Mouse (Mus musculus) cerebellum, postnatal 14 days (tissue): ENCODE results near the gene Spag7.

Experiments used
- DNase-seq, 2 experiments: peaks; one replicate each; pipeline ENCODE4 v3.0.0; 2021; ENCODE audit warnings: mixed read lengths in 2 of 2

Gene Spag7

DNA sequence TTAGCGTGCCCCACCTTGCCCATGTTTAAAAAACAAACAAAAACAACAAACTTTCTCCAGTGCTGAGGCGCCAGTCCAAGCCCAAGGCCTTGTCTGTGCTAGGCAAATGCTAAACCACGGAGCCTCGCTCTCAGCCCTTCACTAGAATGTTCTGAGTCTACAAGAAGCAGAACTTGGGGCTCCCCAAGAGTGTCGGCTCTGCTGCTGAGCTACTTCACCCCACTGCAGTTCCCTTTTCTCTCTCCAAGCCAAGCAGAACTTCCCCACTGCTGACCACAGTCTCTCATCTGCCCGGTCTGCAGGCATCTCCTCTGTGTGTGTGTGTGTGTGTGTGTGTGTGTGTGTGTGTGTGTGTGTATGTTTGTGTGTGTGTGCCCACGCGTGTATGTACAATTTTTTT lies 10.7 kb upstream of the Spag7 start:
- no peak for DNase-seq

DNA sequence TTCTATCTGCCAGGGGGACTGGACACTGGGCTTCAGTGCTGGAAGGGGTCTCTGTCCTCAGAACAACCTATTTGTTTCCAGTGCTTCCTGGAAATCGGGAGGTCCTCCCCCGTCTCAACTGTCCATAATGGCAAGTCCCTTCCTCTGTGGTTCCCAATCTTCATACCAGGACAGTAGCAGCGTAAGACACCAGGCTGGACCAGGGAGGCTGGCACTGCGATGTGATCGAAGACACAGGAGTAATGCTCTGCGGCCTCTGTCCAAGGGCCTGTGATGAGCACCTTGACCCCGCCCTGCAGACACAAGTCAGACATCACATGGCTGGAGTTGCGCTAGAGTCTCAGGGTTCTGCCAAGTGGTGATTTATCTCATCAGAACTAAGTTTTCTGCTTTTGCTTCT lies 10.1 kb upstream of the Spag7 start:
- DNase-seq = no peak

DNA sequence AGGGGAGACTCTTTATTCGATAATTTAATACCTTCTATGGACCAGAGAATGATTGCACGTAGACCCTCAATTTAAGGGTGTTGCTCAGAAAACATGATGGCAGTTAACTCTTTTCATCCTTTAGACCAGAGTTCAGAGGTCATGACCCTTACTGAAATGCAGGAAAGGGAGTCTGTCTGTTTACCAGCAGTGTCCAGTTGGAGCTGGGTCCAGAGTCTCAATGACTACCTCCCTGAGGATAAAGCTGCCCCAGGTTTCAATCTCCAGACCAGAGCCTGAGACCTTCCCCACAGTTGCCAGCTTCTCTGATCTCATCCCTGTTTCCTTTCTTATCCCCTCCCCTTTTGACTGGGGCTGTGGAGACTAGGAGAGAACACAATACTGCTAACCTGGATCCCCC lies 9.4 kb upstream of the Spag7 start:
- DNase-seq = no peak

DNA sequence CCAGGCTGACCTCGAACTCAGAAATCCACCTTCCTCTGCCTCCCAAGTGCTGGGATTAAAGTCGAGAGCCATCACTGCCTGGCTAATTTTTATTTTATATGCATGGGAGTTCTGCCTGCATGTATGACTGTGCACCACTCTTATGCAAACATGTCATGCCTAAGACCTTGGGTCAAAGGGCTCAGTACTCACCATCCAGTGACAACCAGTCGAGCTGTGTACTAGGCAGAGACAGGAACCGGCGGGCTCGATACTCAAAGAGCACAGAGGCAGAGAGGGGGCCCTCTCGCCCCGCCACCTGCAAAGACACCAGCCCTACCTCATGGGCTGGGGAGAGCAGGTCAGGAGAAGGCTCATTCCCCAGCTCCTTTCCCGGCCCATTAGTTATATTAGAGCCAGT lies 8.9 kb upstream of the Spag7 start:
- no peak for DNase-seq

DNA sequence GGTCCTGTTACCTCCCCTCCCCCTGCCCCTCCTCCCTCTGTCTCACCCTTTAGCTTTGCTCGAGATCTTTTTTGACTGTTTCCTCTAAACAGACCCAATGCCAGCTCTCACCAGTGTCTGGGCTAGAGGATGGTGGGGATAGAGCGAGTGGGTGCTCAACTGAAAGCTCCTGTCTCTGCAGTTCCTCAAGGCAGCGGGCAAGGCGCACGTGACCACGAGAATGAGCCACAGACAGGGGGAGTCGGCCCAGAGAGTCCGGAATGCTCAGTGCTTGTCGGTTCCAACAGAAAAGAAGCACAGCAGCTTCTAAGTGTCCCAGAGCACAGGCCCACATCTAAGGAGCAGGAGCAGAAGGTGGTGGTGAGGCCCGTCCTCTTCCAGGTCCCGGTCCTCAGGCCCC lies 5.3 kb upstream of the Spag7 start:
- no peak for DNase-seq

DNA sequence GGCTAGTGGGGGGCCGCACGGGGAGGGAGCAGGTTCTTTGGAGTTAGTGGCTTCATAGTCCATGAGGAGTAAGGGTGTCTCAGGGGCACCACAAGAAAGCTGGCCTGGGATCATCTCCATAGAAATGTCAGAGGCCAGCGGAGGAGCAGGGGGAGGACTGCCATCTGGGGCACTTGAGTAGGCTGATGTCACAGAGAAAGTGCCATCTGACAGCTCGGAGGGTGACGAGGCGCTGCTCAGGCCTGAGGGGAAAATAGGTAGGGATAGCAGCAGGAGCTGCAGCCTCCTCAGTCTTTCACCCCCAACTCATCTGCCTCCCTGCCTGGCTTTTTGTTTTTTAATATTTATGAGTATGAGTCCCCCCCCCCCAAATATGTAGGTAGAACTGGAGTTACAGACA lies 4.8 kb upstream of the Spag7 start:
- no peak for DNase-seq

DNA sequence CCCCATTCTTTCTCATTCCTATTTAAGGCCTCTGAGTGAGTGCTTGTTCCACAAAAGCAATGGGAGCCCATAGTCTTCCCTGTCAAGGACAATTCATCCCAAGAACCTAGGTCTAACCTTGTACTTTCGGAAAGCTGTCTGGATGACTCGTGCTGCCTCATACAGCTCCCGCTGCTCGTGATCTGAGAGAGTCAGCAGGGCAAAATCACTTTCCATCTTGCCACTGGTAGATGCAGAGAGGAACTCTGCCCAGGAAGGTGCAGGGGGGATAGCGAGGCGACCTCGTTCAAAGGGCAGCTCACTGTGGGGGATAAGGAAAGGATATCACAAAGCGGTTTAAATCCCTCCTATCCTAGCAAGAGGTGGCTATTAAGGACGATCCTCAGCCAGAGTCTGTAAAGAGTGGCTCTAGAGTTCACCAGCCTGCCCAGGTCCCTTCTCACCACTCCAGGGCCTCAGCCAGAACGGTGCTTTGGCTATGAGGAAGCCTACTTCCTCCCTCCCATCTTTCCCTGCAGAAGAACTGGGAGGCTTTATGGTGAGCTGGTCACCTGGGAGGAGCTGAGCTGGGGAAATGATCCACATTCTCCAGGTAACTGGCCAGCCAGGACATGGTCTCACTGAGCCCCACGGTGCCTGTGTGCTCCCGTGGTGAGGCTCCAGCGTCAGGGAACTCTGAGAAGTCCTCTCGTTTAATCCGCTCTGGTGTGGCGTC lies 2.3 kb upstream of the Spag7 start:
- no peak for DNase-seq

DNA sequence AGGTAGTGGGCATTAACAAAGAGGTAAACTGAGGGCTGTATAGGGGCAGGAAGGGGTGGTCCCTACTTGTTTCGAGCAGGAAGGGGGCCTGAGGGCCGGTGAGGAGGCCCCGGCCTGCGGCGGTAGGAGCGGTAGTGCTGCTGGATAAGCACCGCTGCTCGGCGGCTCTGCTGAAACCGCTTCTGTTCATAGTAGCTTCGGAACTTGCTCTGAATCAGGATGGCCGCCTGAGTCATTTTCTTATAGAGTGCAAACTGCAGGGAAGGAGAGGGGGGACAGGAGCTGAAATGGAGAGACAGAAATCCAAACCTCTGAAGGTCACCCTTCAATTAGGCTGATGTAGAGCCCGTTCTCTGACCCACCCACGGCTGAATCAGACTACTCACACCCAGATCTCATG lies 1.3 kb upstream of the Spag7 start:
- peak in 1 of 2 experiments; percentile 35 for DNase-seq

DNA sequence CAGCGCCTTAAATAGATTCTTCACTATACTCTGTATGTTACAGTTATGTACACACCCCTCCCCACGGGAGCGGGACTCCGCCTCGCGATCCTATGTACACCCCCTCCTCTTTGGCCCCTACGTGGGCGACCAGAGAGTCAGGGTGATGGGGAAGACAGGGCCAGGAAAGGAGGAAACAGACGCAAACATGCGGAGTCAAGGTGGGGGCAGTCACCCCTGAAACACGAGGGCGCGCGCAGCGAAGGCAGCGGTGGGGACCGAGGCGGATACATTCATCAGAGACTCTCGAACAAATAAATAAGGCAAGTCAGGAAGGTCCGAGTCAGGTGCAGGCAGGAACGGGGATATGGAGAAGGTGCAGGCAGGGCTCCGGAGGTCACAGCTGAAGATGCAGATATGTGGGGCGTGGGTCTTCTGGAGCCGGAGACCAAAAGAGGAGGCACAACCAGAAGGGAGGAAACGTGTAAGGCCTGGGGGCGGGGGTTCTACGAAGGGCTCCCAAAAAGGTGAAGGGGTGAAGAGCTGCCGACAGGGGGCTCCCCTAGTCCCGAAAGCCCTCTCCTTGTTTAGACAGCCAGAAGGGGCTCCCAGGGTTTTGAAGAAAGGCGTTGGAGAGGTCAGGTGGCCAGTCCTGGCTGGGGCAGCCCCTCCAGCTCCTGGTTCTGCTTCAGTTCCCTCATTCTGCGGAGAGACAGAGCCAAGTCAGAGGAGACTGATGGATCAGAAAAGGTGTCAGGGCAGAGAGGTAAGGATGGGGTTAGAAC lies 548 bp upstream of the Spag7 start:
- DNase-seq = peak; percentile 83 to 87

DNA sequence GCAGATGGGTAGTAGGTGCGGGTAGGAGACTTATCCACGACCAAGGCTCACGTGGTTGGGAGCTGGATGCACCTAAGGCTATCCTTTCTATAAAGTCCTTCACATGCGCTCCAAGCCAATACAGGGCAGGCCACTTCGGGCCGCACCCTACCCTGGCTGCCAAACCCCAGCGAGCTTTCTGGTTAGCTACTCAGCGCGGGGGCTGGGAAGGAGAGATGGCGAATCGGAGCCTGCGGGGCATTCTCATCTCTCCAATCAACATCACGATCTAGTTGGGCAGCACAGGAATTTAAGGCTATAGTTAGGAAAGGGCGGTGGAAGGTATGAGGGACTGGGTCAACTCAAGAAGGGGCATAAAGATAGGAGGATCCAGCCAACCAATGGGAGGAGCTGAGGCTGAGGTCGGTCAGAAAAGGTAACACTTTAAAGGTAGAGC lies 863 bp downstream of the Spag7 start:
- peak; percentile 87 for DNase-seq

DNA sequence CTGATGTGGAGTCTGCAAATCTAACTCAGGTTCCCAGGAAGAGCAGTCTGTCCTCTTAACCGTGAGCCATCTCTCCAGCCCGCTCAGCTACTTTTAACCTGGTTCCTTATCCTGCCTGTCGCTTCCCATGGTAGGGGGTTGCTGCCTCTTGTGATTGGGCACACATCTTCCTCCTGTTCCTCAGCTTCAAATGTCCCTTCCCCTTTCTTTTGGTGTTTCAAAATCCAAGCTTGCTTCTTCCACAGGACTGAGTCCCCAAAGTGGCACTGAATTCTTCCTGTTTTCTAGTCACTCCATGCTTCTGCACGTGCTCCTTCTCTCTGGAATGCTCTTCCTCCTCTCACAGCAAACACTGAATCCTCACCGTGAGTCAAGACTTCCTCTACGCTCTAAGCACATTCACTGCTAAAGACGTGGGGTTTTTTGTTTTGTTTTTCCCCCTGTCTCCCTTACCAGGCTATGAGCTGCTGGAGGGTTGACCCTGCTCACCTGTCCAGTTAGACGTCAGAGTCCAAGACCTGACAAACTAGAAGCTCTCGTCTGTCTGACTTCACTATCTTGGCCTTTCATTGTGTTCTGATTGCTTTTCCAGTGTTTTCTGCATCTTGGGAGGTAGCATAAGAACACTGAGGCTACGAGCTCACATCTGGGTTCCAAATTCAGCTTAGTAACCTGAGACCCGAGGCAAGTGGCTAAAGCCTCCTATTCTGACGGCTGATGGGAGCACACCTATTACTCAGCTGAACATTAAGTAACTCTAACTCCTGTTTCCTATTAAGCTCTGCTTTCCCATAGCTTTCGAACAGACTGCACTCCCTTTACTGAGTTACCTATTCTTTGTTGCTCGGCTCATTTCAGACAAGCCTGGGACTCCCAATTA lies 1.7 kb downstream of the Spag7 start:
- no peak for DNase-seq

DNA sequence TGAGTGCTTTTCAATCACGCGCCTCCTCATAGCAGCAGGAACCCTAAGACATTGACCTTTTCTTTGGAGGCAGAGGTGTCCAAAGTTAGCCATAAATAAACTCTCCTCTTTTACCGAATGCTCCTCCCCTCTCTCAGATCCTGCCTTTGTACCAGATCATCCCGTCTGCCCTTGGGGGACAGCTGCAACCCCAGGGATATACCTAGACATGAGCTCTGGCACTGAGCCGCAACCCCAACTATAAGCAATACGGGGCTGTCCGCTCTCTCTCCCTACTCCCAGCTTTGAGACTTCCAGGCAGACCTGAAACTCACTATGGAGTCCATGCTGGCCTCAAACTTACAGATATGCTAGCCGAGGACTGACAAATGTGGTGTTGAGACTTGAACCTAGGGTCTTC lies 2.5 kb downstream of the Spag7 start:
- DNase-seq = no peak

DNA sequence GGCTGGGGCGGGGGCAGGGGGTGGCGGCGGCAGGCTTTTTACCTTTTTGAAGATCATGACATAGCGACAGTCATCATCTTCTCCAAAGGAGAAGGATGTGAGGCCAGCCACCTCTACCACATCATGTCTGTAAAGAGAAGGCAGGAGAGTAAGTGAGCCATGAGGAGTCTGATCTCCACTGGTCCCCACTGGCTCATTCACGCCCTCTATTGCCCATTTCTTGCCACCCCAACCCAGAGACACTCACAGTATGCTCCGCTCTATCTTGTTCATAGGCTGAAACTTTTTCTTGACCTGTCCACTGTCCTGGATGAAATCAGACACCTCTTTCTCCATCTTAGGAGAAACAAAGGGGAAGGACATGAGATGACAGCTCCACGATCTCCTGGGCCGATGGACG lies 4.5 kb downstream of the Spag7 start:
- DNase-seq = no peak

DNA sequence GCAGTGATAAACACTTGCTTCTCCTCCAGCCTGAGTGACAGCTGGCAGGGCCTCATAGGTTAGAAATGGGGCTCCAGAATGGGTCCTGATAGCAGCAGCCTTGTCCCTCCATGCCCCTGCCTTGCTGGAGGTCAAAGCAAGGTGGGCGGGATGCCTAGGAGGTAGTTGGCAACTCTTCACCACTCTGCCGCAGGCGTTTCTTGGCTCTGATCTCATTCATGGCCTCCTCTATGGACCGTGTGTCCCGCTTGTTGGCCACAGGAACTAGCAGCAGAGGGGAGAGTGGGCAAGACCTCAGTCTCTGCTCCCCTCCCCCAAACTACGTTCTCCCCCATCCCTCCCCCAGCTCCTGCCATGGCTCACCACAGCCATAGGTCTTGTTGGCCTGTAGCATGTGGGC lies 5.3 kb downstream of the Spag7 start:
- no peak for DNase-seq

DNA sequence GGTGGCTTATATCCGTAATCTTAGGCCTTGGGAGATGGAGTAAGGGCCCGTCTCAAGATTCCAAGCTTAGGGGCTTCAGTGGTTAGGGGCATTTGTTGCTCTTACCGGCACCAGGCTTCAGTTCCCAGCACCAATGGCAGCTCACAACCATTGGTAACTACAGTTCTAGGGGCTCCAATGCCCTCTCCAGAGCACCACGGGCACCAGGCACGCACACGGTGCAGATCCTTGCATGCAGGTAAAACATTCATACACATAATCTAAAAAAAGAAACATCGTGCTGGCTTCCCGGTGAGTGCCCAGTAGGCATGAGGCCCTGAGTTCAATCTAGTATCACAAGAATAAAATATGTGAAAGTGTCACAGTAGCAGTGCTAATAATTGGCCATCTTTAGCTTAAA lies 6.1 kb downstream of the Spag7 start:
- no peak for DNase-seq

DNA sequence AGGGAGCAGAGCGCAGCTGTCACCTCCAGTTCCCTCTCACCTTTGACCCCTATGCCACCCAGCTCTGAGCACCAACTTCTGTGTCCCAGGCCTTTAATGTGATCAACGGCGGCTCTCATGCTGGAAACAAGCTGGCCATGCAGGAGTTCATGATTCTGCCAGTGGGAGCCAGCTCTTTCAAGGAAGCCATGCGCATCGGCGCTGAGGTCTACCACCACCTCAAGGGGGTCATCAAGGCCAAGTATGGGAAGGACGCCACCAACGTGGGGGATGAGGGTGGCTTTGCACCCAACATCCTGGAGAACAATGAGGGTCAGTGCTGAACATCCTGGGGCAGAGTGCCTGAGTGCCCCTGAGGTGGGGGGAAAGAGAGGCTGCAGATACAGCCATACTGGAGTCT lies 8.6 kb downstream of the Spag7 start:
- DNase-seq = no peak

DNA sequence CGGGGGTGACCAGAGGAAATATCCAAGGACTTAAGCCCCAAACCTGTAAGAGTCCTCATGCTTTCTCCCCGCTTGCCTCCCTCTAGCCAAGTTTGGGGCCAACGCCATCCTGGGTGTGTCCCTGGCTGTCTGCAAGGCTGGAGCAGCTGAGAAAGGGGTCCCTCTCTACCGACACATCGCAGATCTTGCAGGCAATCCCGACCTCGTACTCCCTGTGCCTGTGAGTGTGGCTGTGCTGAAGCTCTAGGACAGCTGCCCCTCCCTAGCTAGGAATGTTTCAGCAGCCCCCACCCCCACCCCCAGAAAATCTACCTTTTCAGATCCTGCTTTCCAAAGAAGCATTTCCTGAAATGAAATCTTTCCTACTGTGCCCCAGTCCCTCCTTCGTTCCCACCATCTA lies 10.3 kb downstream of the Spag7 start:
- no peak for DNase-seq

DNA sequence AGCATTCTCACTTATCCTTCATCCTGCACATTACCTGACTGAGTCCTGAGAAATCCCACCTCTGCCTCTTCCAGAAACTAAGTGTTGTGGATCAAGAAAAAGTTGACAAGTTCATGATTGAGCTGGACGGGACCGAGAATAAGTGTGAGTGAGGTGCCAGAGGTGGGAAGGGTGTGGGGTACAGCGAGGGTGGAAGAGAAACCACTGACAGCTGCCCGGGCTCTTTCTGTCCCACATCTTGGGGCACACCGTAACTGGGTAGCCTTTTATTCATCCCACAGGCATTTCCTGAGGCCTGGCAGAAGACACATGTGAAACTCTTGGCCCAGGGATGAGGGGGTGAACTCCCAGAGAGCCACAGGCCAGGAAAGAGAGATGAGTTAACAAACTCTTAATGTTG lies 10.7 kb downstream of the Spag7 start:
- no peak for DNase-seq

DNA sequence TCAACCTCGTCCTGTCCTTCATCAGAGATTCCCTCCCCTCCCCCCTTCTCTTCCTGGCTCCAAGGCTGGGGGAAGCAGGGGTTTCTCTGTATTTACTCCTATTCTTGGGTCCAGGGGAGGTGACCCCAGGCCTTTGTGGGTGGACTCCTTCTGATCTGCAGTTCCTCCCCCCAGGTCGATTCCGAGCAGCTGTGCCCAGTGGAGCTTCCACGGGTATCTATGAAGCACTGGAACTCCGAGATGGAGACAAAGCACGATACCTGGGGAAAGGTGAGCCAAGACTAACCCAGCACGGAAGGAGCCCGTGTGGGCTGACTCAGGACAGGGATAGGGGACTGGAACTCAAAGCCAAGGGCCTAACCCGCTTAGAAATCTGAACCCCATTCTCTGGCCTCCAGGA lies 11.2 kb downstream of the Spag7 start:
- DNase-seq = no peak

DNA sequence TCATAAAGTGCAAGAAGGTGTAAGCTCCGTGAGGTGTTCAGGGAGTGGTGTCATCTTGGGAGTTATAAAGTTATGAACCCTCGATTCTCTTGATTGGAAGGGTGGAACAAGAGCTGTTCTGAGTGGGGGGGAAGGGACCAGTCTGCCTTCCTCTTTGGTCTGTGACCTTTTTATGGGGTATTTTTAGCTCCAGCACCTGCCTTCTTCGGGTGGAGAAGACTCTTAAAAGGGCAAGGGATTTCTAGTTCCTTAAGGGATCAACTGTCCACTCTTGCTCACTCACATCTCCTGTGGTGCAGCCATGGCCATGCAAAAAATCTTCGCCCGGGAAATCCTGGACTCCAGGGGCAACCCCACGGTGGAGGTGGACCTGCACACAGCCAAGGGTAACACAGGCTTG lies 11.6 kb downstream of the Spag7 start:
- peak in 1 of 2 experiments; percentile 4 for DNase-seq

DNA sequence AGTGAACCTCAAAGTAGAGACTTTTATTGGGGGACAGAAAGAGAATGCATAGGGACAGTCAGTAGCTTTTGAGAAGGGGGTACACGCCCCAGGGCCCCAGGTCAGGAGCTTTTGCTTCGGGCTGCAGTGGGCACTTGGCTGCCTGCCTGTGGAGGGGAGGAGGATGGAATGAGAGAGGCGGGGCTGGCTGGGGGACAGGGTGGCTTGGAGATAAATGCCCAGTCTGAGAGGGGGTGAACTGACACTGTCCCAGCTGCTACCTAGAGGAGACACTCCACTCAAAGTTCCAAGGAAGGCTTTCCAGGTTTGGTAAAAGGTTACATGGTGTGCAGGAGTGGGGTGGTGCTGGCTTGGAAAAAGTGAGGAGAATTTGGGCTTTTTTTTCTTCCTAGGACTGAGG lies 12.3 kb downstream of the Spag7 start, which contains the start of gene Eno3:
Gene Eno3 (plus strand): TSS at position 239 of the 400 bp plus-strand sequence.
- peak in 1 of 2 experiments; percentile 53 for DNase-seq

DNA sequence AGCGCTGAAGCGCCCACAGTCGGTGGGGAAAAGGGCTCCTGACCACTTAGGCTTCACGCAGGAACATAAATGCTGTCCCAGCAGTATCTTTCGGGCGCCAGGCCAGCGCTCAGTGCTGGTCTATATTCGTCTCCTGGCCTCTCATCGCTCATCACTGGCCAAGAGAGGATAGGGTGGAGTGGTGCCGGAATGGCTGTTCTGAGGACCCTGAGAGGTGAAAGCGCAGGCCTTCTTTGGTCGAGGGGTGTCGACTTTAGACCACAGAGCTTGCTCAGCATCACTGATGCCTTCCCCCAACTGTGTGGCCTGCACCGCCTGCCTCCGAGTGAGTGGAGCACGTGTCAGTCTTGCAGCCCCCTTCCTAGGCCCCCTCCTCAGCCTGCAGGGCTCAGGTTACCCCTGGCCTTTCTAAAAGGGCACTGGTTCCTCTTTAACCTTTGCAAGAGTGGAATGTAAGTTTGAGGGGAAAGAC lies 12.7 kb downstream of the Spag7 start:
- DNase-seq = peak; percentile 66 to 77
